Mouse (Mus musculus) MEL (cell line): ENCODE data around the gene Cdh4.

Experiments
- CTCF ChIP-seq, 3 experiments: IDR thresholded peaks in 2 of 3; conservative IDR thresholded peaks in 1 of 3; 2 replicates each; pipeline ENCODE4 v1.5.1; 2011 to 2012; ENCODE audit warnings: low read length in 3 of 3, low read depth in 2 of 3, mild to moderate bottlenecking in 2 of 3, improper control_type of control experiment in 1 of 3, inconsistent platforms in 1 of 3, mixed read lengths in 1 of 3, moderate library complexity in 1 of 3; ENCODE audit not compliant: control insufficient read depth in 1 of 3, insufficient read depth in 1 of 3, poor library complexity in 1 of 3, severe bottlenecking in 1 of 3
- EP300 ChIP-seq, 2 experiments: IDR thresholded peaks; 2 replicates each; pipeline ENCODE4 v1.6.1; 2011; ENCODE audit warnings: improper control_type of control experiment in 2 of 2, low read length in 2 of 2, low read depth in 1 of 2, mild to moderate bottlenecking in 1 of 2
- MAX ChIP-seq: IDR thresholded peaks from 2 replicates; pipeline ENCODE4 v1.6.1; 2011; ENCODE audit warnings: low read length, improper control_type of control experiment
- NRF1 ChIP-seq: IDR thresholded peaks from 2 replicates; pipeline ENCODE4 v1.6.1; 2014; ENCODE audit warnings: low read depth, mild to moderate bottlenecking, inconsistent platforms, low read length, improper control_type of control experiment, moderate library complexity; ENCODE audit not compliant: poor library complexity, insufficient read depth, severe bottlenecking
- POLR2A ChIP-seq, 2 experiments: IDR thresholded peaks; 2 replicates each; pipeline ENCODE4 v1.6.1; 2011 to 2012; ENCODE audit warnings: low read length in 2 of 2, mild to moderate bottlenecking in 2 of 2, control low read depth in 1 of 2, improper control_type of control experiment in 1 of 2, low read depth in 1 of 2, moderate library complexity in 1 of 2; ENCODE audit not compliant: control insufficient read depth in 1 of 2, insufficient read depth in 1 of 2, poor library complexity in 1 of 2
- UBTF ChIP-seq: IDR thresholded peaks from 2 replicates; pipeline ENCODE4 v1.6.1; 2012; ENCODE audit warnings: low read depth, mild to moderate bottlenecking, inconsistent platforms, low read length, improper control_type of control experiment, moderate library complexity, borderline replicate concordance; ENCODE audit not compliant: insufficient read depth
- USF1 ChIP-seq: IDR thresholded peaks from 2 replicates; pipeline ENCODE4 v1.6.1; 2014; ENCODE audit warnings: low read depth, mild to moderate bottlenecking, inconsistent platforms, low read length, improper control_type of control experiment, moderate library complexity

- TF ChIP-seq UBTF (no peak), NRF1 (no peak), CTCF (IDR thresholded peaks at IDR 0.05 in 2 of 3, conservative IDR thresholded peaks at IDR 0.05 in 1 of 3; ENCODE audit: control insufficient read depth in 1 of 3, insufficient read depth in 1 of 3, low read depth in 2 of 3, low read length in 3 of 3, poor library complexity in 1 of 3, severe bottlenecking in 1 of 3) (no peak), POLR2A (IDR thresholded peaks at IDR 0.05; ENCODE audit: control insufficient read depth in 1 of 2, insufficient read depth in 1 of 2, low read depth in 1 of 2, low read length in 2 of 2, poor library complexity in 1 of 2) (no peak), USF1 (no peak), MAX (no peak), EP300 (IDR thresholded peaks at IDR 0.05; ENCODE audit: low read depth in 1 of 2, low read length in 2 of 2) (no peak)
These were observed 91.0 kb downstream of the Cdh4 start for GRCm38 (mm10) chr2:179533196-179533595.
